Mouse (Mus musculus): Measurements from ENCODE around the gene Pla2g4c. TPM values are rescaled to one million over a fixed set of nuclear protein-coding genes. Genes with fewer than 3 reads are reported as not detected.
"Not testable (repeated sequence)": the region's sequence is repeated elsewhere in the genome, so short reads cannot be mapped to it uniquely, and the experiment has no call there.

Gene Pla2g4c
- 0.05 and 0.12 TPM in 2 replicates for polyA plus RNA-seq (2012; rRNA removed)

DNA sequence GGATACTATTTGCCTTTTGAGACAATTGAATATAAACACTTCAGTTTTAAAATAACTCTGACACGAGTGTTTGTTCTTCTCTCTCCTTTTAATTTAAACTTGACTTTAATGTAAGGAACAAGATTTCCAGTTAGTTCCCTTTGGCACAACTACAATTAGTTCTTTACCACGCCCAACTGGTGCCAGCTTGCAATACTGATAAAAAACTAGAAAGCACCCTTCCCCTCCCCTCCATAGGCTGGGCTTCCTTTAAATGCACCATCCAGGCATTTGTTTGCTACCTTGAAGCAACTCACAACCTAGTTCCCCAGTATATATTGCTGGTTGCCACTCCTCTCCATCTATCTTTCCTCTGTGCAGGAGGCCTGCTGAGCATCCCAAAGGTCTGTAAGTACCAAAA is at the start of gene Pla2g4c:
Gene Pla2g4c, plus strand, starts transcription at position 340 of the 400 bp plus-strand sequence.
- WGBS: 47% methylated on average over 2 of the region's 2 CpGs
- TF ChIP-seq CTCF (IDR thresholded peaks at IDR 0.05; ENCODE audit: insufficient read depth, low read length) (no peak), POLR2A (IDR thresholded peaks at IDR 0.05; ENCODE audit: borderline replicate concordance, extremely low read depth, low read depth, low read length) (no peak)
- Histone ChIP-seq H3K4me3 (replicated peaks; ENCODE audit: extremely low read depth, low read depth, low read length) (no peak within 1 kb of the TSS), H3K4me1 (ENCODE audit: control insufficient read depth, insufficient read depth, low read length) (no peaks in the 10 kb centered on the region)
- no peak for DNase-seq

DNA sequence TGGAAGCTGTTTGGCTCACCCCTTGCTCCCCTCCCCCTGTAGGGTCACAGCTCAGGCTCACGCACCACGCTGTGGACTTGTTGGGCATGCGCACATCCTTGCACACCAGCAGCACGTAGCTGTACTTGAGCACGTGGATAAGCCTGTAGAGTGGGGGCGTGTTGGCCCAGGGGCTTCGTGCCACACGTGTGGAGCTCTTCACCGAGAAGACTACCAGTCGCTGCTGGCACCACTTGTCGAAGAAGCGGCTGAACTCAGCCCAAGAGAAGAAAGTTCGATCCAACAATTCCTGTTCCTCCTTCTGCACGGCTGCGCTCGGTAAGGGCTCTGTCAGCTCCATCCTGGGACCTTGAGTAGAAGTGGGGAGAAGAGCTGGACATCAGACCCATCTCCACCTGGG is 47.4 kb upstream of the Pla2g4c start, which contains the start of gene Lig1:
Gene Lig1, plus strand, starts transcription at position 203 of the 400 bp plus-strand sequence.
- no peak for DNase-seq
- TF ChIP-seq POLR2A (IDR thresholded peaks at IDR 0.05; ENCODE audit: borderline replicate concordance, extremely low read depth, low read depth, low read length) (no peak), CTCF (IDR thresholded peaks at IDR 0.05; ENCODE audit: insufficient read depth, low read length) (no peak)
- peaks cover 2% of the 10 kb centered on the region for H3K4me1 ChIP-seq (ENCODE audit: control insufficient read depth, insufficient read depth, low read length)
- 98% methylated on average over 16 of the region's 16 CpGs for WGBS
- H3K4me3 ChIP-seq (replicated peaks; ENCODE audit: extremely low read depth, low read depth, low read length): peak within 1 kb of the TSS; percentile 84

DNA sequence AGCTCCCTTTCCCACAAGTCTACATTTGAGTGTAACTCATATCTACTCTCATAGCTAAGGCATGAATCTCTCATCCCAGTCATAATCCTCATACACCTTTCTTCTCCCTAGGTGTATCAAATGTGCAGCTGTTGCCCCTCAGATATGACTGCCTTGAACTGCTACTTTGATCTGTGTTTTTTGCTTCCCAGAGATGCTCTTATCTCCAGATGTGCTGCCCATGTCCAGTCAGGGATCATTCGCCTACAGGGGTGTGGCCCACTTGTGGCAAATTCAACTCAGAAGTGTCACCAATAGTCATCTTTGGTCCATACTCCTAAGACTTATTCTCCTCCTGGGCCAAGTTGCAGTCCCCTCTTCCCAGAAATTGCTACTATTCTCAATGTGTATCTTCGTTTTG is 46.6 kb upstream of the Pla2g4c start:
- 16% methylated on average over 2 of the region's 2 CpGs for WGBS

DNA sequence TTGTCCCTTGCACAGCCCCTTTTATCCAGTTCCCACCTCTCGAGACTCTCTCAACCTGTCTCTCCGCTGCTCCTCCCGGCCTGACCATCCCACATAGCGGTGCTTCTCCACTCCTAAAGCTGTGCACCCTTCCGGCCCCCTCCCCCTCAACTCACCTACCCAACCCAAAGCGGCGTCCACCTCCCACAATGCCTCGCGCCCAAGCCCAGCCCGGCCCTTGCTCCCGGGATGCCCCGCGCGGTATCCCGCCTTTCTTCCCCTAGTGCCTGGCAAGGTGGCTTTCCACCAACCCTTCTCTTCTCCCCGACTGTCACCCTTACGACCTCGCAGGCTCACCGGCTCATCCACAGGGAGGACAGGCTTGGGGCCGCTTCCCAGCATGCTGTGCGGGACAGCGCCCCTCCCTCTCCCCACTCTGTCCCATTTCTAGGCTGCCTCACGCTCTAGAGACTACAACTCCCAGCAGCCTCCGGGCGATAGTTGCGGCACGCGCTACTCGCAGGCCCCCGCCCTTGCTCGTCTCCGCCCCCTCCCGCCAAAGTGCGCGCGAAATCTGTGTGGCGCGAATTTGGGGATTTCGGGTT is 46.1 kb upstream of the Pla2g4c start, which contains the start of gene Zswim9:
Gene Zswim9, minus strand, starts transcription at position 414 of the 584 bp plus-strand sequence.
- peaks cover 2% of the 10 kb centered on the region for H3K4me1 ChIP-seq (ENCODE audit: control insufficient read depth, insufficient read depth, low read length)
- TF ChIP-seq POLR2A (IDR thresholded peaks at IDR 0.05; ENCODE audit: borderline replicate concordance, extremely low read depth, low read depth, low read length) (peak; percentile 34; the same call in 1 of the 2 replicates), CTCF (IDR thresholded peaks at IDR 0.05; ENCODE audit: insufficient read depth, low read length) (no peak)
- WGBS: under 1% methylated on average over 39 of the region's 39 CpGs
- peak within 1 kb of the TSS; percentile 84 for H3K4me3 ChIP-seq (replicated peaks; ENCODE audit: extremely low read depth, low read depth, low read length)
- DNase-seq: peak; percentile 96

More for the DNA sequence above, 46.6 kb upstream of the Pla2g4c start:
- H3K4me3 ChIP-seq (replicated peaks; ENCODE audit: extremely low read depth, low read depth, low read length): peak overlapping the region; percentile 84
- peaks cover 2% of the 10 kb centered on the region for H3K4me1 ChIP-seq (ENCODE audit: control insufficient read depth, insufficient read depth, low read length)
- TF ChIP-seq POLR2A (IDR thresholded peaks at IDR 0.05; ENCODE audit: borderline replicate concordance, extremely low read depth, low read depth, low read length): no peak
- no peak for DNase-seq

DNA sequence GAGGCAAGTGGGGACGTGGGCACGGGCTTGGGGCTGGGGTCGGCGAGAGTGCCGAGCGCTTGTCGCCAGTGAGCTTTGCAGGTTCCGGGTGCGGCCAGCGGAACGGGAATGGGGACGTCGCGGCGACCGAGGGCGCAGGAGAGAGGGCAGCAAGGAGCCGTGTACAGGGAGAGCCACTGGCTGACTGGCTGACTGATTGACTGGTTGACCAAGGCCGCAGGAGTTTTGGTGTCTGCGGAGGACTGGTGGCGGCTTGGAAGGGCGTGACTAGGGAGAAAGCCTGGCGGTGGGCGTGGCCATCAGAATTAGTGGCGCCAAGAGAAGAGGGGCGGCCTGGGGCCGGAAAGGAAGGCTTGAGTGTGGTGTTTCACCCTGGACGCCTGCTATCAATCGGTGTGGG is 45.5 kb upstream of the Pla2g4c start:
- peak overlapping the region; percentile 84 for H3K4me3 ChIP-seq (replicated peaks; ENCODE audit: extremely low read depth, low read depth, low read length)
- not testable (repeated sequence) for H3K4me1 ChIP-seq (ENCODE audit: control insufficient read depth, insufficient read depth, low read length)
- DNase-seq: peak; percentile 7
- under 1% methylated on average over 17 of the region's 29 CpGs for WGBS

DNA sequence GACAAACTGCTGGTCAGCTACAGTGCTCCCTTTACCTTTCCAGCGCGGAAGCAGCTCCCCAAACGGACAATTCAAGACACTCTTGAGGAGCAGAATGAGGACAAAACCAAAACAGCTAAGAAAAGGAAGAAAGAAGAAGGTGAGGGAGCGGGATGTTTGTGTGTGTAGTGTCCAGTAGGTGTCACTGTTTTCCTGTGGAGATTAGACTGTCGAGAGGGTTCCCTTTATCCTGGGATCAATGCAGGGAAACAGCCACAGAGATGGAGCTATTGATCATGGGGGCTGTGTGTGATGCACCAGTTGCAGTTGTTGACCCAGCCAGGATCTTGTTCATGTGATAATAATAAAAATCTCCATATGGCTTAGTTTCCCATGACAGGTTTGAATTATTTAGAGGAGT is 35.8 kb upstream of the Pla2g4c start:
- H3K4me1 ChIP-seq (ENCODE audit: control insufficient read depth, insufficient read depth, low read length): no peaks in the 10 kb centered on the region
- DNase-seq: no peak
- TF ChIP-seq CTCF (IDR thresholded peaks at IDR 0.05; ENCODE audit: insufficient read depth, low read length) (0 out of 2 replicates have a peak, but pooled peaks have one; percentile 4), POLR2A (IDR thresholded peaks at IDR 0.05; ENCODE audit: borderline replicate concordance, extremely low read depth, low read depth, low read length) (no peak)
- H3K4me3 ChIP-seq (replicated peaks; ENCODE audit: extremely low read depth, low read depth, low read length): no peak overlapping the region
- WGBS: 44% methylated on average over 5 of the region's 5 CpGs

DNA sequence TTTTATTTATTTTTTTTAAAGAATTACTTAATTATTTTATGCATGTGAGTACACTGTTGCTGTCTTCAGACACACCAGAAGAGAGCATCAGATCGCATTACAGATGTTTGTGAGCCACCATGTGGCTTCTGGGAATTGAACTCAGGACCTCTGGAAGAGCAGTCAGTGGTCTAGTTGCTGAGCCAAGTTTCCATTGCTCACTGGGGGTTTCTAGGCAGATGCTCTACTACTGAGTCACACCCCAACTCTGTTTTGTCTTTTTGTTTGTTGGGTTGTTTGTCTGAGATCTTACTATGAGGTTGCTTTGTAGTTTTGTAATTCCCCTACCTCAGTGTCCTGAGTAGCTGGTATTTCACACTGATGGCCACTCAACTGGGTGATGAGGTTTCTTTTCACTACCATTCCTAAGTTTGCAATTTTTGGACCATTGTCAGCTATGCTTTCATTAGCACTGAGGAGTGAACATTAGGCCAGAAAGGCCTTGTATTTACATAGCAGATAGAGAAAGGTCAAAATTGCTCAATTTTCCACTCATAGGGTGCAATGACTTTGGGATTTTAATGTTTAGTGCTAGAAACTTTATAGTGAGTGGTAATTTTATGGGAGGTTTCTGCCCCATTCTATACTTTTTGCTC is 34.3 kb upstream of the Pla2g4c start:
- H3K4me1 ChIP-seq (ENCODE audit: control insufficient read depth, insufficient read depth, low read length): no peaks in the 10 kb centered on the region
- TF ChIP-seq CTCF (IDR thresholded peaks at IDR 0.05; ENCODE audit: insufficient read depth, low read length) (no peak), POLR2A (IDR thresholded peaks at IDR 0.05; ENCODE audit: borderline replicate concordance, extremely low read depth, low read depth, low read length) (no peak)
- WGBS: 70% methylated on average over 1 of the region's 1 CpGs
- no peak overlapping the region for H3K4me3 ChIP-seq (replicated peaks; ENCODE audit: extremely low read depth, low read depth, low read length)
- no peak for DNase-seq

DNA sequence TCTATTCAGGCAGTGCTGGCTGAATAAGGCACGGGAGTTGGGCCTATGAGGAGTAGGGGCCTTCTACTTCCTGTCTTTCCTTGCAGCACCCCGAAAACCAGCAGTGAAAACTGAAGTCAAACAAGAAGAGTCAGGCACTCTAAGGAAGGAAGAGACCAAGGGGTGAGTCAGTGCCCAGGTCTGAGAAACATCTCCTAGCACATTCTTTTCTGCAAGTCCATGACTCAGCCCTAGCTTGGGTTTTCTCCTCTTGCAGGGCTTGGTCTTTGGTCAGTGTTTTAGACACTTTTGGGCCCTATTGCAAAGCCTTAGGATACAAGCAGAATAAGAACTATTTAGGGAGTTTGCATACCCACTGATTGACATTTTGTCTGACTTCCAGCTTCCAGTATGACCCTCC is 33.1 kb upstream of the Pla2g4c start:
- DNase-seq: no peak
- 79% methylated on average over 2 of the region's 2 CpGs for WGBS
- TF ChIP-seq POLR2A (IDR thresholded peaks at IDR 0.05; ENCODE audit: borderline replicate concordance, extremely low read depth, low read depth, low read length) (no peak), CTCF (IDR thresholded peaks at IDR 0.05; ENCODE audit: insufficient read depth, low read length) (no peak)
- Histone ChIP-seq H3K4me1 (ENCODE audit: control insufficient read depth, insufficient read depth, low read length) (no peaks in the 10 kb centered on the region), H3K4me3 (replicated peaks; ENCODE audit: extremely low read depth, low read depth, low read length) (no peak overlapping the region)

DNA sequence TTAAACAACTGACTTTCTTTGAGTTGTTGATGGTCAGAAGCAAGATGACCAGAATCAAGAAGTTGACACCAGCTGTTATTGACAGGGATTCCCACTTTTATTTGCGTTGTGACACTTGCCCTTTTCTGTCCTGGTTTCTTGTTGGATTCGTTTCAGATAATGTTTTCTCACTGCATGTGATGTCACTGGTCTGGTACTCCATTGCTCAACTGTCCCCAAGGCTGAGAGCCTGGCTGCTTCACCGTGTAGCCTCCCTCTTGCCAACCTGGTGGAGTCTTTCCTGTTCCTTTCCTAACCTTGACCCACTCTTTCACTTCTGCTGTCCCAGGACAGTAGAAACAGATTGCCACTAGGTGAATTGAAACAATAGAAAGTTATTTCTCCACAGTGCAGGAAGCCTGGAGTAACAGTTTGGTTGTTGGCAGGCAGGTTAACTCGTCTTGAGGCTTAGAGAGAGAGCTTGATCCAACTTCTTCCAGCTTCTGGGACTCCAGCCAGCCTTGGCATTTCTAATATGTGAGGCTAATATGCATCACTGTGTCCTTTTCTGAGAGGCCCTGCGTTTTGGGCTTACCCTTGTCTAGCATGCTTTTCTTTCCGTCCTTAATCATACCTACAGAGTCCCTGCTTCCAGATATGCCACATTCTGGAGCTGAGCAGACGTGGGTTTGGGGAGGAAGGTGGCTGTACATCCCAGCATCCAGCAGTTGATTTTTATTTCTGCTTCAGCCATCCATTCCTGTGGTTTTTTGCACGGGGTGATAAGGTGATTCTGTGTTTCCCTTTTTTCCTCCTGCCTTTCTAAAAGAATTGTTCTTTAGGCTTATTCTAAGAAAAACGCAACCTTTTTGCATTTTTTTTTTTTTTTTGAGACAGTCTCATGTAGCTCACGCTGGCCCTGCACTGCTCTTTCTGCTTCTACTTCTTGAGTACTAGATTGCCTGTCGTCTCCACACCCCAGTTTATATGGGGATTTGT is 30.3 kb upstream of the Pla2g4c start:
- no peak for TF ChIP-seq CTCF (IDR thresholded peaks at IDR 0.05; ENCODE audit: insufficient read depth, low read length)
- TF ChIP-seq POLR2A (IDR thresholded peaks at IDR 0.05; ENCODE audit: borderline replicate concordance, extremely low read depth, low read depth, low read length): no peak
- no peak overlapping the region for H3K4me3 ChIP-seq (replicated peaks; ENCODE audit: extremely low read depth, low read depth, low read length)
- WGBS: 70% methylated on average over 11 of the region's 11 CpGs
- no peaks in the 10 kb centered on the region for H3K4me1 ChIP-seq (ENCODE audit: control insufficient read depth, insufficient read depth, low read length)
- no peak for DNase-seq

Data from lung, adult 2 months (tissue).